Mouse (Mus musculus) embryonic facial prominence, embryonic 14.5 days (tissue): ENCODE data around the gene Gen1. TPM values are rescaled to one million over a fixed set of nuclear protein-coding genes. Genes with fewer than 3 reads are reported as not detected.

ENCODE experiments used
- microRNA-seq: library from miRNA; unstranded; fragments of <30 nt; microRNA quantifications from one replicate; pipeline ENCODE4, GENCODE M21; 2016; ENCODE audit warnings: borderline number of aligned reads
- polyA plus RNA-seq: library from polyadenylated mRNA; unstranded; fragments of >200 nt; fragmentation: Nextera tagmentation; extraction: Ambion mirVana; gene quantifications from 2 replicates; pipeline ENCODE4 v1.2.1, GENCODE M21; 2014

The Gen1 gene
- polyA plus RNA-seq, 1 experiment from 2014 or later = 7.5 TPM

Small RNA genes lying within 50 kb of the gene (microRNA-seq; reads per million reads assigned to microRNA genes)
- gene Mir7675 = not detected

Other genes starting within 250 kb of the Gen1 start
- 4.3 and 4.6 TPM in 2 replicates for gene Kcns3, start 114.7 kb downstream of the Gen1 start, polyA plus RNA-seq
- 0.37 TPM in 1 of 2 replicates, not detected in the other for gene Msgn1, start 56.8 kb downstream of the Gen1 start, polyA plus RNA-seq
- gene Smc6, start 85 bp upstream of the Gen1 start, polyA plus RNA-seq = 134 and 139 TPM in 2 replicates
- gene Vsnl1, start 170.8 kb upstream of the Gen1 start, polyA plus RNA-seq = 5.6 and 5.9 TPM in 2 replicates
- gene Rad51ap2, start 190.3 kb upstream of the Gen1 start, polyA plus RNA-seq = 0.50 and 0.81 TPM in 2 replicates